In the genomic region with DNA sequence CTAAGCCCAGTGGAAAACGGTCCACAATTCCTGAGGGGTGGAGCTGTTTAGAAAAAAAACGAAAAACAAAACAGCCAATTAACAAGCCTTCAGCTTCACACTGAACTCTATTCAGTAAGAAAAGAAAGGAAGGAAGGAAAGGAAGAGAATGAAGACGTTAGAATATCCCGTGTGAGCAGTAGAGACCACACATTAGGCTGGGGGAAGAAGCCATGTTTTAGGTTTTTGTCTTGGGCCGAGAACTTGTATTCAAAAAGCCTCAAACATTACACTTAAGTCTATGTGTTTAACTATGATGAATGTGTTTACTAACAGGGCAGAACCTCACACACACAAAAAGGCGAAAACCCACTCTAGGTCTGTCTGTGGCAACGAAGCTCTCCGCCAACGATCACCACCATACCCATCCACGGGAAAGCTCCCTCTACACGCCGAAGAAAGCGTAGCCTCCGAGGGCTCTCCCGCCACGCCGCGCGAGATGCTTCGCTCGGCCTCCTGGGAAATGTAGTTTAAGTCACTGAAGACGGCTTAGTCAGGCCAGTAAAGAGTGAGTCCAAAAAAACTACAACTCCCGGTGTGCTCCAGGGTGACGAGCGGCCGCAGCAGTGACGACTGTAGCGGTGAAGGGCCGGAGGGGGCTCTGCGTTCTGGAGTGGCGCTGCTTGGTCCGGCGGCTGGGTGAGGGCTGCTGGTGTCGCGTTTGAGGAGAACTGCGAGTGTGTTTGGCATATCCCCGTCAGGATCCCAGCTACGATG, we compare ENCODE assay signal across 8 mouse cellular contexts. TPM values are rescaled to one million over a fixed set of nuclear protein-coding genes. Genes with fewer than 3 reads are reported as not detected.
A peak's percentile ranks its signal among the peaks of the same experiment; 100 is the strongest.
DNase-seq lines count a peak whose midpoint lies in the region; ATAC-seq lines count a peak whose summit lies in the region.

No protein-coding gene starts in this region.

- no peaks in the 10 kb centered on the region for H3K36me3 ChIP-seq in hindbrain, embryonic 16.5 days (ENCODE audit: control insufficient read depth, insufficient read depth, low read length)
- H3K36me3 ChIP-seq in macrophage (ENCODE audit: inconsistent target) = no peaks in the 10 kb centered on the region

- no peaks in the 10 kb centered on the region for H3K9me3 ChIP-seq in hindbrain, embryonic 16.5 days (ENCODE audit: control insufficient read depth, low read length)

- ATAC-seq in hindbrain, embryonic 16.5 days = peak; percentile 100

- H3K4me3 ChIP-seq in hindbrain, embryonic 16.5 days (ENCODE audit: low read length) = peak overlapping the region; percentile 72
- peak overlapping the region; percentile 92 for H3K4me3 ChIP-seq in macrophage (ENCODE audit: inconsistent target)

- peaks cover 13% of the 10 kb centered on the region for H3K4me1 ChIP-seq in hindbrain, embryonic 16.5 days (ENCODE audit: control insufficient read depth, insufficient read depth, low read depth, low read length)

- no peaks in the 10 kb centered on the region for H3K27me3 ChIP-seq in hindbrain, embryonic 16.5 days (replicated peaks; ENCODE audit: control insufficient read depth, insufficient read depth, low read length)

- H3K27ac ChIP-seq in hindbrain, embryonic 16.5 days (ENCODE audit: low read depth, low read length) = peak overlapping the region; percentile 95
- H3K27ac ChIP-seq in macrophage = peak overlapping the region; percentile 67

- WGBS in hindbrain, embryonic 16.5 days = under 1% methylated on average over 38 of the region's 38 CpGs
- WGBS in macrophage (ENCODE audit: missing documents) = 1% methylated on average over 36 of the region's 38 CpGs

- H3K4me2 ChIP-seq in hindbrain, embryonic 16.5 days (ENCODE audit: low read length) = peak overlapping the region; percentile 79

- peaks cover 47% of the 10 kb centered on the region for H3K79me2 ChIP-seq in macrophage (ENCODE audit: inconsistent target)

- peak; percentile 90 for DNase-seq in WW6 (ENCODE audit: low read depth, low spot score)
- peak; percentile 81 to 93 for DNase-seq in cerebellum, postnatal 4 days (ENCODE audit: low spot score in 2 of 2)
- DNase-seq in gastrocnemius, adult 18-20 months (ENCODE audit: low spot score) = peak; percentile 98
- peak; percentile 92 to 97 for DNase-seq in left cerebral cortex, adult 18-20 months (ENCODE audit: low spot score in 2 of 2)
- peak; percentile 97 for DNase-seq in right cerebral cortex, adult 18-20 months
- DNase-seq in urinary bladder, postnatal 10 days (ENCODE audit: low spot score) = peak; percentile 77

- H3K9ac ChIP-seq in hindbrain, embryonic 16.5 days (ENCODE audit: low read depth, low read length) = peak overlapping the region; percentile 88

RNA-seq across cellular contexts. Expression of gene Gm4353, which starts 8.5 kb away (rescaled TPM):
- 1 to 10 TPM; 1.5 to 1.9 TPM for total RNA-seq in gastrocnemius, adult 18-20 months (2021)
- polyA plus RNA-seq in hindbrain, embryonic 16.5 days (2015; fragmentation: Nextera tagmentation; extraction: Ambion mirVana) = 0.61 and 2.3 TPM in 2 replicates
- 1 to 10 TPM; 2.9 to 3.8 TPM for total RNA-seq in left cerebral cortex, adult 18-20 months (2021)
- 1 to 10 TPM in 3 of 26 experiments, under 1 TPM in 4, not detected in 19; 0.49 to 1.3 (median 0.79) TPM for total RNA-seq in macrophage (2018; cell fraction: chromatin; rRNA removed)
- under 1 TPM in 23 of 26 experiments, not detected in 3; 0.10 to 0.58 (median 0.24) TPM for total RNA-seq in macrophage (2018; cell fraction: cytosol; rRNA removed)
- 1 to 10 TPM in 1 of 26 experiments, under 1 TPM in 2, not detected in 23; 0.30 to 1.0 (median 0.75) TPM for total RNA-seq in macrophage (2018; cell fraction: nucleus; rRNA removed)
- polyA plus RNA-seq in macrophage (2018) = 0.11 to 0.47 TPM (median 0.41 TPM) in 3 replicates

RNA-seq across cellular contexts. Expression of gene 1110004F10Rik, which starts 53.7 kb away (rescaled TPM):
- 10 to 100 TPM; 44.7 to 46.5 TPM for total RNA-seq in gastrocnemius, adult 18-20 months (2021)
- 309 and 311 TPM in 2 replicates for polyA plus RNA-seq in hindbrain, embryonic 16.5 days (2015; fragmentation: Nextera tagmentation; extraction: Ambion mirVana)
- 100 to 1,000 TPM in 1 of 2 experiments, 10 to 100 TPM in 1; 93.8 to 103 TPM for total RNA-seq in left cerebral cortex, adult 18-20 months (2021)
- total RNA-seq in macrophage (2018; cell fraction: chromatin; rRNA removed) = 10 to 100 TPM in 23 of 26 experiments, 1 to 10 TPM in 3; 6.0 to 28.1 (median 16.8) TPM
- total RNA-seq in macrophage (2018; cell fraction: cytosol; rRNA removed) = 10 to 100 TPM; 59.5 to 80.0 (median 70.9) TPM
- 10 to 100 TPM; 12.0 to 43.5 (median 26.4) TPM for total RNA-seq in macrophage (2018; cell fraction: nucleus; rRNA removed)
- 77.5 to 146 TPM (median 134 TPM) in 3 replicates for polyA plus RNA-seq in macrophage (2018)

RNA-seq across cellular contexts. Expression of gene Sox6, which starts 54.3 kb away (rescaled TPM):
- 100 to 1,000 TPM; 138 to 186 TPM for total RNA-seq in gastrocnemius, adult 18-20 months (2021)
- 29.2 and 31.2 TPM in 2 replicates for polyA plus RNA-seq in hindbrain, embryonic 16.5 days (2015; fragmentation: Nextera tagmentation; extraction: Ambion mirVana)
- total RNA-seq in left cerebral cortex, adult 18-20 months (2021) = 10 to 100 TPM; 25.9 to 34.4 TPM
- total RNA-seq in macrophage (2018; cell fraction: chromatin; rRNA removed) = under 1 TPM in 3 of 26 experiments, not detected in 23; 0.25 to 0.35 (median 0.28) TPM
- total RNA-seq in macrophage (2018; cell fraction: cytosol; rRNA removed) = under 1 TPM in 1 of 26 experiments, not detected in 25; 0.09 TPM
- not detected for total RNA-seq in macrophage (2018; cell fraction: nucleus; rRNA removed)
- polyA plus RNA-seq in macrophage (2018) = not detected in 3 replicates

Comparison
In these comparisons a context has a peak if more than half of its experiments do, and no peak if none do; other contexts are left out.
1. Peak in every context shown above with its lines: DNase-seq, ATAC-seq, H3K4me3 ChIP-seq and H3K27ac ChIP-seq.